Mouse (Mus musculus) bone marrow, adult 2 months (tissue): ENCODE measurements around the gene Slc26a8.

ENCODE experiments used
- CTCF ChIP-seq: fragments of 200-500 bp; IDR thresholded peaks from 2 replicates; pipeline ENCODE4 v1.5.1; 2011; ENCODE audit warnings: low read length, control low read depth; ENCODE audit not compliant: control insufficient read depth, insufficient read depth
- POLR2A ChIP-seq: fragments of 200-500 bp; IDR thresholded peaks from 2 replicates; pipeline ENCODE4 v1.6.1; 2011; ENCODE audit warnings: low read depth, mild to moderate bottlenecking, control low read depth, low read length, borderline replicate concordance; ENCODE audit not compliant: control insufficient read depth

GRCm38 (mm10) chr17:28707136-28707627 is 17.1 kb upstream of the Slc26a8 start:
- TF ChIP-seq CTCF = no peak
- TF ChIP-seq POLR2A = no peak
